Mouse (Mus musculus) spleen, adult 2 months (tissue): ENCODE measurements around the gene Stard10.

Experiments used
- CTCF ChIP-seq: fragments of 200-500 bp; IDR thresholded peaks from 2 replicates; pipeline ENCODE4 v1.5.1; 2011; ENCODE audit warnings: mild to moderate bottlenecking, inconsistent platforms; ENCODE audit not compliant: insufficient read depth, insufficient read length, insufficient replicate concordance; ENCODE audit errors: extremely low read depth
- POLR2A ChIP-seq: fragments of 200-500 bp; IDR thresholded peaks from 2 replicates; pipeline ENCODE4 v1.6.1; 2011; ENCODE audit warnings: low read depth, low read length, inconsistent platforms

DNA sequence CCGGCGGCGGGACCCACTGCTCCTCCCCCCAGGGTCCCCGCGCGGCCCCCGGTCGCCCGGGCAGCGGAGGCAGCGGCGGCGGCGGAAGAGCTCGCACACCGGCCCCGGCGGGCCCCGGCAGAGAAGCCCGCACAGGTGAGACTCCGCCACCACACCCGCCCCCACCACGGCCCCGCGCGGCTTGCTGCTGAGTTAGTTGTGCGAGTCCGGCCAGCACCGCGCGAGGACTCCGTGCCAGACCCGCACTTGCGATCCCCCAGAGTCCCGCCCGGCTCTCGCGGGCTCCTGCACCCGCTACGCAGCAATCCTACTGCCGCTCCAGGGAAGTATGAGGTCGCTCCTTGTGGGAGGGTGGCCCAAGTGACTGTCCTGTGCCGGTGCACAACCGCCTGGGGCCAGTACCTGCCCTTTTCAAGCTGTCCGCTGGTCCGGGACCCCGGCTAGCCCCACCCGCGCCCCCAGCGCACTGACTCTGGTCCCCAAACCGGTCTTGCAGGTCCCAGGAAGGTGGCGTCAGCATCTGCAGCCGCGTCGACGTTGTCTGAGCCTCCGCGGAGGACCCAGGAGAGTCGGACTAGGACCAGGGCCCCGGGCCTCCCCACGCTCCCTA is 4.4 kb downstream of the Stard10 start:
- TF ChIP-seq POLR2A: no peak
- TF ChIP-seq CTCF: no peak
